Mouse (Mus musculus) cerebellum, postnatal 14 days (tissue): Measurements from ENCODE around the gene Twist2.
A peak's percentile ranks its signal among the peaks of the same experiment; 100 is the strongest.

Experiments
- DNase-seq, 2 experiments: peaks; one replicate each; pipeline ENCODE4 v3.0.0; 2021; ENCODE audit warnings: mixed read lengths in 2 of 2

Gene Twist2

GRCm38 (mm10) chr1:91800967-91801843 is at the start of gene Twist2:
Gene Twist2 (plus strand): TSS chr1:91801461.
- peak in 1 of 2 experiments; percentile 20 for DNase-seq

GRCm38 (mm10) chr1:91752931-91753330 is 48.3 kb upstream of the Twist2 start:
- no peak for DNase-seq

GRCm38 (mm10) chr1:91755102-91755501 is 46.2 kb upstream of the Twist2 start:
- peak; percentile 84 to 86 for DNase-seq

- DNase-seq, result no peak
Observed at GRCm38 (mm10) chr1:91757292-91757691, 44.0 kb upstream of the Twist2 start.

- no peak for DNase-seq
Observed at GRCm38 (mm10) chr1:91758143-91758542, 43.1 kb upstream of the Twist2 start.

- DNase-seq, result no peak
Observed at GRCm38 (mm10) chr1:91758600-91759515, 42.4 kb upstream of the Twist2 start.

GRCm38 (mm10) chr1:91760140-91760986 is 40.9 kb upstream of the Twist2 start:
- DNase-seq, result no peak

- no peak for DNase-seq
Observed at GRCm38 (mm10) chr1:91762528-91763091, 38.7 kb upstream of the Twist2 start.

- DNase-seq, result no peak
Observed at GRCm38 (mm10) chr1:91770221-91770624, 31.0 kb upstream of the Twist2 start.

GRCm38 (mm10) chr1:91770676-91771075 is 30.6 kb upstream of the Twist2 start:
- no peak for DNase-seq

GRCm38 (mm10) chr1:91776928-91777327 is 24.3 kb upstream of the Twist2 start:
- DNase-seq, result no peak

GRCm38 (mm10) chr1:91779819-91780218 is 21.4 kb upstream of the Twist2 start:
- peak; percentile 5 to 25 for DNase-seq

- DNase-seq, result no peak
Observed at GRCm38 (mm10) chr1:91781182-91781581, 20.1 kb upstream of the Twist2 start.

GRCm38 (mm10) chr1:91784162-91784561 is 17.1 kb upstream of the Twist2 start:
- DNase-seq, result no peak

GRCm38 (mm10) chr1:91799323-91799722 is 1.9 kb upstream of the Twist2 start:
- no peak for DNase-seq

- DNase-seq, result peak; percentile 18 to 35
Observed at GRCm38 (mm10) chr1:91800348-91800747, 913 bp upstream of the Twist2 start.

- DNase-seq, result peak in 1 of 2 experiments; percentile 10
Observed at GRCm38 (mm10) chr1:91801844-91802366, 644 bp downstream of the Twist2 start.

GRCm38 (mm10) chr1:91802406-91803121 is 1.3 kb downstream of the Twist2 start:
- DNase-seq, result no peak

GRCm38 (mm10) chr1:91803416-91803815 is 2.2 kb downstream of the Twist2 start:
- no peak for DNase-seq

GRCm38 (mm10) chr1:91816067-91816466 is 14.8 kb downstream of the Twist2 start:
- no peak for DNase-seq

- no peak for DNase-seq
Observed at GRCm38 (mm10) chr1:91816571-91816970, 15.3 kb downstream of the Twist2 start.
